Mouse (Mus musculus): ENCODE measurements at regions not wholly inside any gene's neighbourhood (a gene's known extent, or its start where the extent isn't known, plus 50 kb on each side); places are given as distances from the start of the nearest gene placed in this dataset.
"Not testable (repeated sequence)": the region's sequence is repeated elsewhere in the genome, so short reads cannot be mapped to it uniquely, and the experiment has no call there.

DNA sequence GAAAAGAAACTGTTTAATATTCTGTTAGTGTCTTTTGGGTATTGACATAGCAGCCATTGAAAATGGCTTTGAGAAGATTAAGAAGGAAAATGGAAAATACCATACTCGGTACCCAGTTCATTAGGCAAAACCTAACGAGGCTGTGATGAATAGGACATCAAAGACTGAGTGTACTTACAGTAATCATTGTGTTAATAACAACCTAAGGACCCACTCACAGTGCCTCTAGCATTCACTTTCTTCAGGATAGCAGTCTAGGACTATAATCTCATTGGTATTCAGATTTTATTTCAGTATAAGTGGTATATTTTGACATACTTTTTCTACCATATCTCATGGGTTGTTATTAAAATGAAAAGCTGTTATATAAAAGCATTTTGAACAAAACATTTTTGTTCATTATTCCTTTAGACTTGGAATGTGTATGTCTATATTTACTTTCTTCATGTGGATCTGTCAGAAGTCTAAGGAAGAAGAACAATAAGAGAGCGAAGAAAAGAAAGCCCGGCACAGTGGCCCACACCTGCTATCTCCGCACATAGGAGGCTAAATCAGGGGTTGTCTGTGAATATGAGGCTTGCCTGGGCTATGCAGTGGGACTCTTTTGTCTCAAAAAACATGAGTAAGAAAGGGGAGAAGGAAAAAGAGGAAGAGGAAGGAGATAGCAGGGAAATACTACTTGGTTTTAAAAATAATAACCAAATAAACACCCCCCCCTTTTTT, 116.2 kb upstream of the Pou1f1 start:
- ATAC-seq, result no peak

DNA sequence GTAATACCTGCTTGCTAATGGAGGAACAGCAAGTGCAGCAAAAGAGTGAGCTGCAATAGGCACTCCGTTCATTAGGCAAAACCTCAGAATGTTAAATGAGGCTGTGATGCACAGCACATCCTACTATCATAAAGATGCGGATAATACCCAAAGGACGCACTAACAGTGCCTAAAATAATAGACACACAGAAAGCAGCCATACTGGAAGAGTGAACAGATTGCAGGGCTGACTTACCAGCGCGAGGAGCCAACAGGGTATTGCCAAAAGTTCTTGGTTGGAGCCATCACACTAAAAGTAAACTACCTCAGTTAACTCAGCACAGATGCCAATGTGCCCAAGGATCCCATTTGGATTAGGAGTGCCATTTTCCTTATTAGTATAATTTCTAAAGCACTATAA, 115.5 kb upstream of the Pou1f1 start:
- Histone ChIP-seq H3K9me3 (replicated peaks; ENCODE audit: control insufficient read depth, low read length, poor library complexity, severe bottlenecking) (no peaks in the 10 kb centered on the region), H3K4me3 (ENCODE audit: low read depth, low read length) (no peak overlapping the region), H3K9ac (ENCODE audit: low read depth, low read length) (no peak overlapping the region), H3K36me3 (ENCODE audit: control insufficient read depth, insufficient read depth, low read length) (no peaks in the 10 kb centered on the region), H3K27ac (ENCODE audit: low read length) (no peak overlapping the region), H3K4me2 (ENCODE audit: low read length) (no peak overlapping the region), H3K27me3 (ENCODE audit: control insufficient read depth, insufficient read depth, low read depth, low read length) (no peaks in the 10 kb centered on the region), H3K4me1 (ENCODE audit: control insufficient read depth, insufficient read depth, low read length) (no peaks in the 10 kb centered on the region)
- 86% methylated on average over 5 of the region's 5 CpGs for WGBS
- ATAC-seq, result no peak

More for the DNA sequence above, 116.2 kb upstream of the Pou1f1 start:
- H3K4me1 ChIP-seq (ENCODE audit: control insufficient read depth, insufficient read depth, low read length), result no peaks in the 10 kb centered on the region
- no peaks in the 10 kb centered on the region for H3K9me3 ChIP-seq (replicated peaks; ENCODE audit: control insufficient read depth, low read length, poor library complexity, severe bottlenecking)
- no peak overlapping the region for H3K27ac ChIP-seq (ENCODE audit: low read length)
- no peaks in the 10 kb centered on the region for H3K27me3 ChIP-seq (ENCODE audit: control insufficient read depth, insufficient read depth, low read depth, low read length)
- no peak overlapping the region for H3K9ac ChIP-seq (ENCODE audit: low read depth, low read length)
- H3K4me3 ChIP-seq (ENCODE audit: low read depth, low read length), result no peak overlapping the region
- H3K36me3 ChIP-seq (ENCODE audit: control insufficient read depth, insufficient read depth, low read length), result no peaks in the 10 kb centered on the region
- WGBS, result 49% methylated on average over 5 of the region's 5 CpGs
- no peak overlapping the region for H3K4me2 ChIP-seq (ENCODE audit: low read length)

DNA sequence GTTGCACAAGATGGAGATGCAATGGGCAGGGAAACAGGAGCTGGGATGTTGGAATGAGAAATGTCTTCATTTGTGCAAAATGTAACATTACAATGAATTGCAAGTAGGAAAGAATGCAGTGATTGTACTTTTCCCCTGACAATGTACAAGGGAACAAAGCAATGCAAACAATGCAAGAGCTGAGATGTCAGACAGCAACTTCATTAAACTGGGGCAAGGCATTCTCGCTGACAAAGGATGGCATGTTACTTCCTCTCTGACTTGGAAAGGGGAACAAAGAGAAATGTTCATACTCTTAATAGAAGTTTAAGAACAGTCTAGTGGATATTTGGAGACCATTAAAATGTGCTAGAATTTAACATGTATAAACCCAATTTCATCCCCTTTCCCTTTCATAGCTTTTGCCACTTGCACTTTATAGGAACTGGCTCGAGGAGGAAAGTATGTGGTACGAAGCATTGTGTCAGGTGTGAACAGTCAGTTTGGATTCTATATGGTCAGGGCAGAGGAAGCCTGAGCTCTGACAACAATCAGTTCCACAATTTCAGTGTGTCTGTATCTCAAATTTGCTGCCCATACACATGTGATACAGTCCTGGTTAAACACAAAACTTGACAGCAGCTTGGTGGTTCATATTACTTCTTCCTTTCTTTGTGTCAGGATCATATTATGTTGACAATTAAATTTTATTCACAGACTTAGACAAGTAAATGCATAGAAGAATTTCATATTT, 114.3 kb upstream of the Pou1f1 start:
- Histone ChIP-seq H3K27ac (ENCODE audit: low read length) (no peak overlapping the region), H3K4me3 (ENCODE audit: low read depth, low read length) (no peak overlapping the region), H3K4me2 (ENCODE audit: low read length) (no peak overlapping the region), H3K36me3 (ENCODE audit: control insufficient read depth, insufficient read depth, low read length) (no peaks in the 10 kb centered on the region), H3K27me3 (ENCODE audit: control insufficient read depth, insufficient read depth, low read depth, low read length) (no peaks in the 10 kb centered on the region), H3K4me1 (ENCODE audit: control insufficient read depth, insufficient read depth, low read length) (no peaks in the 10 kb centered on the region), H3K9me3 (replicated peaks; ENCODE audit: control insufficient read depth, low read length, poor library complexity, severe bottlenecking) (no peaks in the 10 kb centered on the region), H3K9ac (ENCODE audit: low read depth, low read length) (no peak overlapping the region)
- no peak for ATAC-seq
- WGBS, result 75% methylated on average over 3 of the region's 3 CpGs

DNA sequence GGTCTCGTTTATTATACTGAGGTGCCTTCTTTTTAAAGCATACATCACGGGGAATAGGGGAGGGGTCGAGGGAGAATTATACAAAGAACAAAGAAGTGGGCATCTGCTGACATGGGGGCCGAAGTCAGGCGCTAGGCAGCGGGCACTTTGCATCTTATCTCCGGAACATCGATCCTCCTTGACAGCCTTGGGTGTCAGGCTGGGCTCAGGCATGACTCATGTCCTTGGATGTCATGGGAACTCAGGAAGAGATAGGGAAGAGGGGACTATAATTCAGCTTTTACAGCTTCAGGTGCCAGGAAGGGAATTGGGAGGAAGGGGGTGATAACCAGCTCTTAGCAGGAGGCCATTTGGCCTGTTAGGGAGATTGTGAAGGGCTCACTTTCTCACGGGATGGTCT, 88.3 kb upstream of the Pou1f1 start:
- WGBS, result 83% methylated on average over 6 of the region's 9 CpGs
- not testable (repeated sequence) for H3K9me3 ChIP-seq (replicated peaks; ENCODE audit: control insufficient read depth, low read length, poor library complexity, severe bottlenecking); H3K36me3 ChIP-seq (ENCODE audit: control insufficient read depth, insufficient read depth, low read length); H3K27ac ChIP-seq (ENCODE audit: low read length); H3K4me1 ChIP-seq (ENCODE audit: control insufficient read depth, insufficient read depth, low read length); H3K9ac ChIP-seq (ENCODE audit: low read depth, low read length); H3K27me3 ChIP-seq (ENCODE audit: control insufficient read depth, insufficient read depth, low read depth, low read length); H3K4me3 ChIP-seq (ENCODE audit: low read depth, low read length); ATAC-seq; H3K4me2 ChIP-seq (ENCODE audit: low read length)

DNA sequence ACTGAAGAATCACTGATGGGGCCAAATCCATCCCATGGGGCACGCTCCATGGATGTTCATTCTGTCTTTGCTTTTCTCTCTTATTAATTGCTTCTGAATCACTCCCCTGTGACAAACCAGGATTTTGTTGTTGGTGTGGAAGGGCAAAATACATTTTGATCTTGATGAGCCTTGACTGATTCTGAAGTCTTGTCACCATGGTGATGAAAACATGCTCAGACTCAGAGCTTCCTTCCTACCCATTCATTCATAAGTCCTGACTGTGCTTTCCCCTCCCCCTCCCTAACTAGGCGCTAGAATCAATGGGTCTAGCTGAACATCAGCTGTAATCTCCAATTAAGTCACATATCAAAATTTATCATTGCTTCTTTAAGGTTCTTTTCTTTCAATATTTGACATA, 84.2 kb upstream of the Pou1f1 start:
- H3K27me3 ChIP-seq (ENCODE audit: control insufficient read depth, insufficient read depth, low read depth, low read length), result no peaks in the 10 kb centered on the region
- no peaks in the 10 kb centered on the region for H3K36me3 ChIP-seq (ENCODE audit: control insufficient read depth, insufficient read depth, low read length)
- ATAC-seq, result 0 out of 2 replicates have a peak, but pooled peaks have one; percentile 58
- no peak overlapping the region for H3K27ac ChIP-seq (ENCODE audit: low read length)
- no peak overlapping the region for H3K4me2 ChIP-seq (ENCODE audit: low read length)
- no peak overlapping the region for H3K9ac ChIP-seq (ENCODE audit: low read depth, low read length)
- no peaks in the 10 kb centered on the region for H3K4me1 ChIP-seq (ENCODE audit: control insufficient read depth, insufficient read depth, low read length)
- no peak overlapping the region for H3K4me3 ChIP-seq (ENCODE audit: low read depth, low read length)
- WGBS, result 45% methylated on average over 2 of the region's 2 CpGs
- no peaks in the 10 kb centered on the region for H3K9me3 ChIP-seq (replicated peaks; ENCODE audit: control insufficient read depth, low read length, poor library complexity, severe bottlenecking)

DNA sequence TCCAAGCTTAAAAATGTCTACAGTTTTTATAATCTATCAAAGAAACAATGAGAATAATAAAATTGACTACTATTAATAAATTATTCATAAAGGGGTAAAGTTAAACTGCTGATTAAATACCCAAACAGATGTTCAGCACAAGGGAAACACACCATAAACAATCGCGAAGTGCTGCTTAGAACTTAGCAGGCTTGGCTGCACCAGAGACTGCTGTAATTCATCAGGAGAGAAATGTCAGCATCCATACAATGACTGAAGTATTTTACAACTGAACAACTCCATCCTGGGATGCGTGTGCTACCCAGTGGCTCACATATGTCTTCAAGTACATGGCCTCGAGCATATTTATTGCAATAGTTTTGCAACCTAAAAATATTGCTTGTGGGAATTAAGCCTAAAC, 78.4 kb upstream of the Pou1f1 start:
- Histone ChIP-seq H3K36me3 (ENCODE audit: control insufficient read depth, insufficient read depth, low read length) (no peaks in the 10 kb centered on the region), H3K9me3 (replicated peaks; ENCODE audit: control insufficient read depth, low read length, poor library complexity, severe bottlenecking) (no peaks in the 10 kb centered on the region), H3K27ac (ENCODE audit: low read length) (no peak overlapping the region), H3K4me1 (ENCODE audit: control insufficient read depth, insufficient read depth, low read length) (no peaks in the 10 kb centered on the region), H3K4me2 (ENCODE audit: low read length) (no peak overlapping the region), H3K9ac (ENCODE audit: low read depth, low read length) (no peak overlapping the region), H3K27me3 (ENCODE audit: control insufficient read depth, insufficient read depth, low read depth, low read length) (no peaks in the 10 kb centered on the region), H3K4me3 (ENCODE audit: low read depth, low read length) (no peak overlapping the region)
- 76% methylated on average over 4 of the region's 4 CpGs for WGBS
- no peak for ATAC-seq

DNA sequence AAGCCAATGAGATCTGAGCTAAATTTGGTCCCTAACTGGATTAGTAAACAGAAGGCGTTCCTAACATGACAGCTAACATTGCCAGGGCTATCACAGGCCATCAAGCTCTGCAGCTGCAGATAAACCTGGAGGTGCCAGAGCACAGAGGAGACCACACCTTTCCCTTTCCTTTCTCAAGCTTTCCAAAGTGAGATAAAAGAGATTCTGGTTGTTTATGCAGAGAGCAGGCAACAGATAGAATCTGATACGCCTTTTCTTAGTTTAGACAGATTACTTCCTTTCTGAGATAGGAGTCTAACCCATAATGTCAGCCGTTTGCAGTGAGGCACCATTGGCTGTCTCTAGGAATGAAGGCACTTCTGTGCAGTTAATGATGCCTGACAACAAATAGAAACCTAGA, 71.5 kb upstream of the Pou1f1 start:
- no peaks in the 10 kb centered on the region for H3K36me3 ChIP-seq (ENCODE audit: control insufficient read depth, insufficient read depth, low read length)
- H3K4me1 ChIP-seq (ENCODE audit: control insufficient read depth, insufficient read depth, low read length), result no peaks in the 10 kb centered on the region
- H3K27me3 ChIP-seq (ENCODE audit: control insufficient read depth, insufficient read depth, low read depth, low read length), result no peaks in the 10 kb centered on the region
- 89% methylated on average over 3 of the region's 3 CpGs for WGBS
- no peak overlapping the region for H3K9ac ChIP-seq (ENCODE audit: low read depth, low read length)
- H3K27ac ChIP-seq (ENCODE audit: low read length), result no peak overlapping the region
- no peak overlapping the region for H3K4me3 ChIP-seq (ENCODE audit: low read depth, low read length)
- no peak overlapping the region for H3K4me2 ChIP-seq (ENCODE audit: low read length)
- H3K9me3 ChIP-seq (replicated peaks; ENCODE audit: control insufficient read depth, low read length, poor library complexity, severe bottlenecking), result no peaks in the 10 kb centered on the region
- no peak for ATAC-seq

DNA sequence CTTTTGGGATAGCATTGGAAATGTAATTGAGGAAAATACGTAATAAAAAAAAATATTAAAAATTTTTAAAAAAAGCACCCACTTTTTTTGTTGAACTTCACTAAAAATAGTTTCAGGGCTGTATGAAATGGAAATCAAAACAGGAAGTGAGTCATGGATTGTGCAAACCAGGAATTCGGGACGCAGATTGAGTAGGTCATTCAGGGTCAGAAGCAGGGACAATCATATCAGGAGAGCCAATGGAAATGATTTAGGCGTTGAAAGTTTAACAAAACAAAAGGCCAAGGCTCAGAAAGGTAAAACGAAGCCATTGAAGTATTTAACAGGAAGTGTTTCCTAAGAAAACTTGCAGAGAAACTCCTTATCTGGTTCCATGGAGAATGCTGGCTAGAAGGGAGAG, 69.6 kb upstream of the Pou1f1 start:
- ATAC-seq, result no peak
- WGBS, result 81% methylated on average over 5 of the region's 5 CpGs
- H3K9me3 ChIP-seq (replicated peaks; ENCODE audit: control insufficient read depth, low read length, poor library complexity, severe bottlenecking), result no peaks in the 10 kb centered on the region
- H3K27ac ChIP-seq (ENCODE audit: low read length), result no peak overlapping the region
- no peak overlapping the region for H3K4me3 ChIP-seq (ENCODE audit: low read depth, low read length)
- no peaks in the 10 kb centered on the region for H3K36me3 ChIP-seq (ENCODE audit: control insufficient read depth, insufficient read depth, low read length)
- H3K4me2 ChIP-seq (ENCODE audit: low read length), result no peak overlapping the region
- H3K27me3 ChIP-seq (ENCODE audit: control insufficient read depth, insufficient read depth, low read depth, low read length), result no peaks in the 10 kb centered on the region
- no peaks in the 10 kb centered on the region for H3K4me1 ChIP-seq (ENCODE audit: control insufficient read depth, insufficient read depth, low read length)
- no peak overlapping the region for H3K9ac ChIP-seq (ENCODE audit: low read depth, low read length)

DNA sequence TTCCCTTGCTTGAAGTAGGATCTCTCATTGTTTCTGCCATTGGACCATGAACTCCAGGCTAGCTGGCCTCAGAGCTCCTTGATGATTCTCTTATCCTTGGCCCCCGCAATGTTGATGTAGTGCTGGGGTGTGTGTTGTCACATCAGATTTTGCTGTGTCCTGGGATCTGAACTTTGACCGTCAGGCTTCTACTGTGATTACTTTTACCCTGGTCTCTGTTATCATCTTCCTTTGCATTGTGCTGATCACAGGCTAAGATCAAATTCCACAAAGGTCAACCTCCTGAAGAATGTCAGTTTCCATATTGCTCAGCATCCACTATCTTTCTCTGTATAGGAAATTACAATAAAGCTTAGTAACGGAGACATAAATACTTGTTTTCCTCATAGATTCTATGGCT, 68.4 kb upstream of the Pou1f1 start:
- Histone ChIP-seq H3K4me1 (ENCODE audit: control insufficient read depth, insufficient read depth, low read length) (no peaks in the 10 kb centered on the region), H3K4me2 (ENCODE audit: low read length) (no peak overlapping the region), H3K4me3 (ENCODE audit: low read depth, low read length) (no peak overlapping the region), H3K27ac (ENCODE audit: low read length) (no peak overlapping the region), H3K9me3 (replicated peaks; ENCODE audit: control insufficient read depth, low read length, poor library complexity, severe bottlenecking) (no peaks in the 10 kb centered on the region), H3K27me3 (ENCODE audit: control insufficient read depth, insufficient read depth, low read depth, low read length) (no peaks in the 10 kb centered on the region), H3K9ac (ENCODE audit: low read depth, low read length) (no peak overlapping the region), H3K36me3 (ENCODE audit: control insufficient read depth, insufficient read depth, low read length) (no peaks in the 10 kb centered on the region)
- ATAC-seq, result no peak
- 93% methylated on average over 3 of the region's 3 CpGs for WGBS

Data from midbrain, embryonic 16.5 days (tissue).